Mouse (Mus musculus) embryonic facial prominence, embryonic 15.5 days (tissue): ENCODE results near the gene Ptprq. TPM values are rescaled to one million over a fixed set of nuclear protein-coding genes. Genes with fewer than 3 reads are reported as not detected.

Experiments
- ATAC-seq: fragments of 200-750 bp; cut with Nextera tagmentation; 2 replicates; pipeline ENCODE4 v1.8.0; 2017; ENCODE audit warnings: low read depth, moderate TSS enrichment; ENCODE audit not compliant: insufficient number of reproducible peaks, low FRiP score, low TSS enrichment
- H3K27ac ChIP-seq: fragments of 300-500 bp; sonication (generic); replicated peaks from 2 replicates; pipeline ENCODE4 v1.5.1; 2015; ENCODE audit warnings: mild to moderate bottlenecking, inconsistent platforms
- H3K27me3 ChIP-seq: fragments of 300-500 bp; sonication (generic); 2 replicates; pipeline ENCODE4 v1.6.1; 2015; ENCODE audit warnings: inconsistent platforms
- H3K36me3 ChIP-seq: fragments of 300-500 bp; sonication (generic); 2 replicates; pipeline ENCODE4 v1.6.1; 2015; ENCODE audit warnings: mild to moderate bottlenecking, inconsistent platforms
- H3K4me1 ChIP-seq: fragments of 300-500 bp; sonication (generic); 2 replicates; pipeline ENCODE4 v1.6.1; 2015; ENCODE audit warnings: inconsistent platforms
- H3K4me2 ChIP-seq: fragments of 300-500 bp; sonication (generic); replicated peaks from 2 replicates; pipeline ENCODE4 v1.6.1; 2015; ENCODE audit warnings: mild to moderate bottlenecking, inconsistent platforms
- H3K4me3 ChIP-seq: fragments of 300-500 bp; sonication (generic); replicated peaks from 2 replicates; pipeline ENCODE4 v1.5.1; 2015; ENCODE audit warnings: mild to moderate bottlenecking, inconsistent platforms
- H3K9ac ChIP-seq: fragments of 300-500 bp; sonication (generic); 2 replicates; pipeline ENCODE4 v1.6.1; 2015; ENCODE audit warnings: inconsistent platforms
- H3K9me3 ChIP-seq: fragments of 300-500 bp; sonication (generic); replicated peaks from 2 replicates; pipeline ENCODE4 v1.6.1; 2016; ENCODE audit warnings: inconsistent platforms
- WGBS: fragments of 180-500 bp; shearing (Covaris S2); methylation state at CpG from one replicate; pipeline ENCODE4 v1.1.7; 2015; 5-methylcytosine and 5-hydroxymethylcytosine counted together
- microRNA-seq: library from miRNA; unstranded; fragments of <30 nt; microRNA quantifications from one replicate; pipeline ENCODE4, GENCODE M21; 2016; ENCODE audit warnings: borderline number of aligned reads
- polyA plus RNA-seq: library from polyadenylated mRNA; unstranded; fragments of >200 nt; fragmentation: Nextera tagmentation; extraction: Ambion mirVana; gene quantifications from 2 replicates; pipeline ENCODE4 v1.2.1, GENCODE M21; 2015

Gene Ptprq
- polyA plus RNA-seq, 1 experiment from 2014 or later: 0.19 TPM

DNA sequence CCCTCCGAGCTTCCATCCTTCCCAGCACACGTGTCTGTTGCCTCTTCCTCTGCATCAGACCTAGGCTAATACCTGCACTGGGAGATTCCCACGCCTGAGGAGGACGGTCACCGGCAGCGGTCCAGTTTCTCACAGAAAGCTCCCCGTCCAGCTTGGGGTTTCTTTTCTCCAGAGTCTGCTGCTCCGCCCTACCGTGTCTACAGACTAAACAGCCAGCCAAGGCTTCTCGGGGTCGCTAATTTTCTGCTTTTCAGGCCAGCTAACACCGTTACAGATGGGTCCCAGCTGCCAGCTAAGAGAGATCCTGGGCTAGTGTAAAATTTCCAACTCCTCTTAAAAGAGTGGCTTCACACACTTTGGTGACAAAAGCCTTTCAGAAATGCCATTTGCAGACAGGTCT, 233.1 kb downstream of the Ptprq start:
- H3K4me3 ChIP-seq: 0 out of 2 replicates have a peak overlapping the region, but pooled peaks have one; percentile 0
- ATAC-seq: no peak
- no peak overlapping the region for H3K9ac ChIP-seq
- no peaks in the 10 kb centered on the region for H3K9me3 ChIP-seq
- H3K27ac ChIP-seq: no peak overlapping the region
- H3K4me2 ChIP-seq: no peak overlapping the region; the same call in 1 of the 2 replicates
- 0 out of 2 replicates have a peak, but pooled peaks cover 5% of the 10 kb centered on the region for H3K4me1 ChIP-seq
- 42% methylated on average over 12 of the region's 12 CpGs for WGBS
- H3K27me3 ChIP-seq: peaks cover 11% of the 10 kb centered on the region
- no peaks in the 10 kb centered on the region for H3K36me3 ChIP-seq

DNA sequence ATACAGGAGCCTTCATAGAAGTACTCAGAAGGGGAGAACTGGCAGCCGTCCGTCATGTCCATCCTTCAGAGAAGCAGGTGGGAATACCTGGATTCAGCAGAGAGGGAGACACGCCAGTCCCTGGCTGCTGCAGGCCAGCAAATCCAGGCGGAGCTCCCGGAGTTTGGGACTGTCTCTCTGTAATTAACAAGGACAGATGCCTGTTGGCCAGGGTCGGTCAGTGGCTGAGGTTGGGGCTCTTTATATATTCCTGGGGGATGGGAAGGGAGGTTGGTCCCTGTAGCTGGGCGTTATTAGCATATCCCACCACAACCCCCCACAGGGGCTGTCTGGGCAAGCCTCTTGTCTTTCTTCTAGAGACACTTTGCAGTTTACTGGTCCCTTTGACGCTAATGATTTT, 234.0 kb downstream of the Ptprq start, which contains the start of gene Myf5:
Gene Myf5 (minus strand): TSS at position 265 of the 400 bp plus-strand sequence.
- Histone ChIP-seq H3K4me3 (peak within 1 kb of the TSS; percentile 26), H3K36me3 (no peaks in the 10 kb centered on the region), H3K9me3 (no peaks in the 10 kb centered on the region), H3K27ac (no peak within 1 kb of the TSS), H3K9ac (no peak within 1 kb of the TSS), H3K4me2 (peak within 1 kb of the TSS; percentile 46), H3K4me1 (0 out of 2 replicates have a peak, but pooled peaks cover 5% of the 10 kb centered on the region), H3K27me3 (peaks cover 11% of the 10 kb centered on the region)
- peak; percentile 54; the same call in 1 of the 2 replicates for ATAC-seq
- WGBS: 53% methylated on average over 8 of the region's 8 CpGs

DNA sequence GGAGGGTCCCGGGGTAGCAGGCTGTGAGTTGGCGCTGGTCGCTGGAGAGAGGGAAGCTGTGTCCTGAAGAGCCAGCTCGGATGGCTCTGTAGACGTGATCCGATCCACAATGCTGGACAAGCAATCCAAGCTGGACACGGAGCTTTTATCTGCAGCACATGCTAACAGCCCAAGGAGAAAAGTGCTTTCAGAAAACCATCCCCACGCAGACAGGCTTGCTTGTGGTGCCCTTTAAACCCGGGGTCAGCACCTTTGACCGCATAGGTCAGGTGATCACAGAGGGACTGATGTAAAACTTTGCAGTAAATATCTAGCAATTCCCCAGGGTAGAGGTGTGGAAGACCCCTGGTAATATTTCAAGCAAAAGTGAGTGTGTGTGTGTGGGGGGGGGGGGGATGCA, 235.8 kb downstream of the Ptprq start:
- Histone ChIP-seq H3K9ac (no peak overlapping the region), H3K4me1 (0 out of 2 replicates have a peak, but pooled peaks cover 5% of the 10 kb centered on the region), H3K27ac (no peak overlapping the region), H3K36me3 (no peaks in the 10 kb centered on the region), H3K9me3 (no peaks in the 10 kb centered on the region), H3K4me3 (peak overlapping the region; percentile 26), H3K4me2 (peak overlapping the region; percentile 46), H3K27me3 (peaks cover 11% of the 10 kb centered on the region)
- WGBS: 28% methylated on average over 10 of the region's 10 CpGs
- ATAC-seq: no peak

DNA sequence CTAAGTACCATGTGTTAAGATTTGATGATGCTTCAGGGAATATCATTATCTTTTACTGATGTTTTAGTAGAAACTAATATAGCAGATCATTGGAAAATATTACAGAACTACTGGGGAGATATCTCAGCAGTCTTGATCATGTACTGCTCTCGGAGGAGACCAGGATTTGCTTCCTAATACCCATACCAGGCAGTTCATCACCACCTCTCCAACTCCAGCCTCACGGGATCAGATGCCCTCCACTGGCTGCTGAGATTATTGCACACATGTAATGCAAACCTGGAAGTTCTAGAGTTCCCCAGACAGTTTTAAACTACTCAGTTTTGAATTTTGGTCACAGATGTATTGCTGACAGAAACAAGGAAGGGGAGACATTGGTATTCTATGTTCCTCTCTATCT, 246.4 kb downstream of the Ptprq start:
- no peaks in the 10 kb centered on the region for H3K9me3 ChIP-seq
- H3K9ac ChIP-seq: no peak overlapping the region
- no peaks in the 10 kb centered on the region for H3K36me3 ChIP-seq
- H3K4me3 ChIP-seq: no peak overlapping the region
- no peaks in the 10 kb centered on the region for H3K27me3 ChIP-seq
- no peak overlapping the region for H3K4me2 ChIP-seq
- WGBS: 53% methylated on average over 2 of the region's 2 CpGs
- no peak overlapping the region for H3K27ac ChIP-seq
- no peak for ATAC-seq
- H3K4me1 ChIP-seq: no peaks in the 10 kb centered on the region

DNA sequence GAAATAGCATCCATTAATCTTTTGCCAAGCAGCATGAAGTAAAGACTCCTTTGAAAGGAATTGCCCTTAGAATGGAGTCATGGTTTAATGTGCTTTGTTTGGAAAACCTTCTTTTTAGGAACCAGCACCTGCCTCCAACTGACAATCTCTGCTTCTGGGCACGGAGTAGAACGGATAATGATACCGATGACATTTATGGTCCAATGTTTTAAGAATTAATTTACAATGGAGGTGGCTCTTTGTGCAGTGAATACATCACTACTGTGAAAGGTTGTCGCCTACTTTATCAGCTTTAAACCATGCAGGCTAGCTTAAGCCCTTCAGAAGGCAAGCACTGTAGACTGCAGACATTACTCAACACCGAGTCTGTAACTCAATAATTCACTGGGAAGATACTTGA, 248.1 kb downstream of the Ptprq start:
- H3K4me2 ChIP-seq: no peak overlapping the region
- H3K36me3 ChIP-seq: no peaks in the 10 kb centered on the region
- no peak overlapping the region for H3K4me3 ChIP-seq
- H3K9me3 ChIP-seq: no peaks in the 10 kb centered on the region
- 86% methylated on average over 5 of the region's 5 CpGs for WGBS
- H3K27me3 ChIP-seq: no peaks in the 10 kb centered on the region
- no peak overlapping the region for H3K9ac ChIP-seq
- no peaks in the 10 kb centered on the region for H3K4me1 ChIP-seq
- H3K27ac ChIP-seq: no peak overlapping the region
- no peak for ATAC-seq

DNA sequence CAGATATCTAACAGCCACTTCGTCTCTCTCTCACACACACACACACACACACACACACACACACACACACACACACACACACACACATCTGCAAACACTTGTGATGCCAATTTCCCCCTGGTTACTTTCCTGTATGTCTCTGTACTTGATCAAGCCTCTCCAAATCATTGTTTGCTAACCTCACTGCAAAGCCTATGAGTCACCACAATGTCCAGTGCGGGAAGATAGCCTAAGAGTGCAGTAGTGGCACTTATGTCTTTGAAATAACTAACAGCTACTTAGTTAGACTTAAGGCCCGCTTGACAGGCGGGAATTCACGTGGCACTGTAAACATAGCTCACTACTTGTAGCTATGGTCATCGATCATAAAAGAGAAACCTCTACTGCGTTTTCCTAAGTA, 252.0 kb downstream of the Ptprq start:
- Histone ChIP-seq H3K27ac (no peak overlapping the region), H3K4me1 (no peaks in the 10 kb centered on the region), H3K9me3 (no peaks in the 10 kb centered on the region), H3K36me3 (no peaks in the 10 kb centered on the region), H3K4me2 (no peak overlapping the region), H3K4me3 (no peak overlapping the region), H3K27me3 (no peaks in the 10 kb centered on the region), H3K9ac (no peak overlapping the region)
- ATAC-seq: no peak
- 86% methylated on average over 7 of the region's 7 CpGs for WGBS

Small RNA genes lying within 50 kb of the gene (microRNA-seq; reads per million reads assigned to microRNA genes)
- not detected for gene Gm44403

Other genes starting within 250 kb of the Ptprq start
- 17.9 and 20.4 TPM in 2 replicates for gene Myf5, start 233.9 kb downstream of the Ptprq start, polyA plus RNA-seq
- gene Myf6, start 225.3 kb downstream of the Ptprq start, polyA plus RNA-seq: 8.8 and 11.6 TPM in 2 replicates
- gene Otogl, start 192.1 kb upstream of the Ptprq start, polyA plus RNA-seq: 0.21 and 0.29 TPM in 2 replicates